Mouse (Mus musculus): Measurements from ENCODE around the gene Mdfi.

GRCm38 (mm10) chr17:47792098-47792863, 42.2 kb downstream of the Mdfi start:
- TF ChIP-seq GATA1 (IDR thresholded peaks at IDR 0.05; ENCODE audit: borderline replicate concordance, low read length) (no peak), FLI1 (IDR thresholded peaks at IDR 0.05; ENCODE audit: low read length) (no peak)

All from megakaryocyte, embryonic 14.5 days (primary cell).